Mouse (Mus musculus): ENCODE data around the gene Ddx52. TPM values are rescaled to one million over a fixed set of nuclear protein-coding genes. Genes with fewer than 3 reads are reported as not detected.
A peak's percentile ranks its signal among the peaks of the same experiment; 100 is the strongest.

Ddx52 gene
- 48.3 and 52.7 TPM in 2 replicates for polyA plus RNA-seq (2014; fragmentation: Nextera tagmentation; extraction: Ambion mirVana)

DNA sequence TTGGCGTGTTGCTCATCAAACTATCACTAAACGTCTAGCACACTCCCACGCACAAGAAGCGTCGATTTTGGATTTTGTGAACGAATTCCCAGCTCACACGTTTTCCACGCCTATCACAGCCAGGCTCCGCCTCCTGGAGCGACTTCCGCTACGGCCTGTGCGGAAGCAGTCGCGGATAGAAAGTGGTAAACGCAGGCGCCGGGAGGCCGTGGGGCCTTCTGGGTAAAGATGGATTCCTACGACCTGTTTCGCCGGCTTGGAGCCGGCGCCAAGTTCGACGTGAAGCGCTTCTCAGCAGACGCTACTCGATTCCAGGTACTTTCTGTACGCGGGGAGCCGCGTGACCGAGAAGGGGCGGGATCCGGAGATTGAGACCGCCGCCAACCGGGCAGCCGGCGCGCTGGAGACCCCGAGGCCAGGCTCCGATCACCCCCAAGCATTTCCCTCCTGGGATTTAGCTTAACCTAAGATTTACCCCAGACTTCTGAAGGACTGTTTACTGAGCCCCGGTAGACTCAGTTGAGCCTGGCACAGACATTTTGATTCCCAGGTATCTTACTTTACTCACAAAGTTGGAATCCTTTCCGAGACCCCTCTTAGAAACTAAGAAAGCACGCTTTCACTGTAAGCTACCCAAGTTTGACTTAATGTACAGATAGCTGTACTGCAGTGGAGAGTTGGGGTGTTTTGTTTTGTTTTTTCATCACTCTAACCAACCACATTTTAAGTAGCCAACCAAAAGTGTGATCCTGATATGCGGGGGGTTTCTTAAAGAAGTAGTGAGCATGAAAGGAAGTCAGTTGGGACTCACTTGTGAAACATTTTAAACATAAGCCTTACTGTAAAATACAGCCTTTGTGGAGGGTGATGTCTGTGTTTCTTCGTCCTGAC, at the start of gene Ddx52:
TSS of gene Ddx52 (plus strand) at position 113 of the 891 bp plus-strand sequence.
- 1% methylated on average over 49 of the region's 49 CpGs for WGBS
- H3K9ac ChIP-seq (ENCODE audit: low read length) = peak within 1 kb of the TSS; percentile 87
- H3K4me3 ChIP-seq (ENCODE audit: low read depth, low read length) = peak within 1 kb of the TSS; percentile 82
- 0 out of 2 replicates have a peak, but pooled peaks cover 3% of the 10 kb centered on the region for H3K36me3 ChIP-seq (ENCODE audit: control insufficient read depth, insufficient read depth, low read length)
- DNase-seq (ENCODE audit: low spot score) (peak; percentile 91), ATAC-seq (replicated peaks; ENCODE audit: low FRiP score) (peak; percentile 87)
- H3K27ac ChIP-seq (ENCODE audit: low read depth, low read length) = peak within 1 kb of the TSS; percentile 41; the same call in 1 of the 2 replicates
- H3K4me2 ChIP-seq (ENCODE audit: low read depth, low read length, severe bottlenecking) = peak within 1 kb of the TSS; percentile 57
- no peaks in the 10 kb centered on the region; the same call in 1 of the 2 replicates for H3K4me1 ChIP-seq (replicated peaks; ENCODE audit: control insufficient read depth, insufficient read depth, low read length)
- no peaks in the 10 kb centered on the region for H3K9me3 ChIP-seq (ENCODE audit: control insufficient read depth, low read length)
- no peaks in the 10 kb centered on the region for H3K27me3 ChIP-seq (ENCODE audit: control insufficient read depth, insufficient read depth, low read length)

DNA sequence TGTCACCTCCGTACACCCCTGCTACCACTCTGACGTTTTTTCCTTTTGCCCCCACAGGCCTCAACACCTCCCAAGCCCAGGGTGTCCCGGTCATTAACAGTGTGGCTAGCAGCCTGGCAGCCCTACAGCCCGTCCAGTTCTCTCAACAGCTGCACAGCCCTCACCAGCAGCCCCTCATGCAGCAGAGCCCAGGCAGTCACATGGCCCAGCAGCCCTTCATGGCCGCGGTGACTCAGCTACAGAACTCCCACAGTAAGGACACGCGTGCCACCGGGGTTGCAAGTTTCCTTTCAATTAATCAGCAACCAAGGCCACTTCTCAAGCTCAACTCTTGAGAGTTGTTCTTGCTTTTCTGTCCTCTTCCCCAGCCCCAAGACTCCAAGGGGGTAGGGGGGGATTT, 48.5 kb upstream of the Ddx52 start:
- DNase-seq (ENCODE audit: low spot score) = no peak
- no peaks in the 10 kb centered on the region for H3K9me3 ChIP-seq (ENCODE audit: control insufficient read depth, low read length)
- H3K27ac ChIP-seq (ENCODE audit: low read depth, low read length) = no peak overlapping the region
- no peak overlapping the region for H3K4me3 ChIP-seq (ENCODE audit: low read depth, low read length)
- no peaks in the 10 kb centered on the region for H3K27me3 ChIP-seq (ENCODE audit: control insufficient read depth, insufficient read depth, low read length)
- no peak overlapping the region for H3K9ac ChIP-seq (ENCODE audit: low read length)
- no peak for ATAC-seq (replicated peaks; ENCODE audit: low FRiP score)
- no peaks in the 10 kb centered on the region for H3K36me3 ChIP-seq (ENCODE audit: control insufficient read depth, insufficient read depth, low read length)
- H3K4me2 ChIP-seq (ENCODE audit: low read depth, low read length, severe bottlenecking) = no peak overlapping the region
- 84% methylated on average over 9 of the region's 9 CpGs for WGBS
- no peaks in the 10 kb centered on the region for H3K4me1 ChIP-seq (replicated peaks; ENCODE audit: control insufficient read depth, insufficient read depth, low read length)

DNA sequence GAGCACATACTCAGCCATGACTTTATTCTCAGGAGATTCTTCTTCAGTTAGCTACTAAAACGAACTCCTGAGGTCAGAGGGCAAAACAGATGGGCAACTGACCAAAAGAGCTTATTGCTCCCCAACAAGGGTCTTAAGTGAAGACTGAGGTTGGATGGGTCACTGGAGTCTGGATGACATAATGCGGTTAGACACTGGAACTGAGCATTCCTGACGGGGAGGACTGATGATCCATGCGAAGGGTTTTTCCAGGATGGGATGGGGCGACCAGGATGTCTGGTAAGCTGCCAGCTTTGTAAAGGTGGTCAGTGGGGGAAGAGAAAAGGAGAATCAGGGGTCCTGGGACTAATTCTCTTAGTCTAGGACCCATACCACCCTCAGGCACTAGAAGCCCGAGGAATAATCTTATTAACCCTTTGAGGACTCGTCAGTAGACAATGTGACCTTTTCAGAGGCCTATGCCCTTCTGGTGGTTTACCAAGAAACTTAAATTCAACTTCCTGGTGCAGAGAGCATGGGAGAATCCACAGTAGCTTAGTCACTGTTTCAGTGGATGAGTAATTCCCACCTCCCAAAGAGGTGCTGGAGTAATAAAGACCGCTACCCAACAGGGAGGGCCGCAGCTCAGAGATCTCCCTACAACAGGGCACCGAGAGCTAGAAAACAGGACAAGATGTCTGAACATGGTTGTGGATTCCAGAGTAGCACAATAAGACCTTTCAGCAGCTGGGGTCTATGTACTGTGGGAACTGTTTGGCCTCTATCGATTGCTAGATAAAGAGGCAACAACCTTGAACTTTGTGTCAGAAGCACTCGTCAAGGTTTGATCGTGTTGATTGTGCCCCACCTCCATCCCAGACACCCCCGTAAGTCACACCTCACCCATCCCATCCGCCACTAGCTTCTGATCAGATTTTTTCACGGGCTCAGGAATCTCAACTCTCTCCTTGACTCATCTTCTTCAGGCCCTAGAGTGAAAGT, 45.1 kb upstream of the Ddx52 start:
- Histone ChIP-seq H3K9me3 (ENCODE audit: control insufficient read depth, low read length) (no peaks in the 10 kb centered on the region), H3K27ac (ENCODE audit: low read depth, low read length) (no peak overlapping the region), H3K4me3 (ENCODE audit: low read depth, low read length) (no peak overlapping the region), H3K4me2 (ENCODE audit: low read depth, low read length, severe bottlenecking) (no peak overlapping the region), H3K36me3 (ENCODE audit: control insufficient read depth, insufficient read depth, low read length) (no peaks in the 10 kb centered on the region), H3K27me3 (ENCODE audit: control insufficient read depth, insufficient read depth, low read length) (no peaks in the 10 kb centered on the region), H3K9ac (ENCODE audit: low read length) (no peak overlapping the region), H3K4me1 (replicated peaks; ENCODE audit: control insufficient read depth, insufficient read depth, low read length) (no peaks in the 10 kb centered on the region)
- DNase-seq (ENCODE audit: low spot score) (no peak), ATAC-seq (replicated peaks; ENCODE audit: low FRiP score) (no peak)
- WGBS = 82% methylated on average over 16 of the region's 16 CpGs

DNA sequence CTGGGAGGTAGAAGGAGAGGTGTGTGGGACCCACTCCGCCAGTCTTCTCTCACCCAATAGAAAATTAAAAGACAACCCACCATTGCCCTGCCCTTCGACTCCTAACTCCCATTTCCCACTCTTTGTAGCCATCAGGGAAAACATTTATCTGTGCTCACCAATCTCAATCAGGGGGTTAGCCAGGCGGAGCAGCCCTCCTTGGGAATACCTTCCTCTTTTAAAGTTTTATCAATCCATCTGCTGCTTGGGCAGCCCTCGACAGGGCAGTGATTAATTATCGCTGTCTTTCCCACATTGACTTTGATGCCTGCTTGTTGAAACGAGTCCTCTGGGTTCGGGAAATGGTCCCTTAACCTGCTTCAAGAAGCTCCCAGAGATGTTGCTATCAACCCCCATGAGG, 44.3 kb upstream of the Ddx52 start:
- Histone ChIP-seq H3K9me3 (ENCODE audit: control insufficient read depth, low read length) (no peaks in the 10 kb centered on the region), H3K27me3 (ENCODE audit: control insufficient read depth, insufficient read depth, low read length) (no peaks in the 10 kb centered on the region), H3K27ac (ENCODE audit: low read depth, low read length) (no peak overlapping the region), H3K4me1 (replicated peaks; ENCODE audit: control insufficient read depth, insufficient read depth, low read length) (no peaks in the 10 kb centered on the region), H3K36me3 (ENCODE audit: control insufficient read depth, insufficient read depth, low read length) (no peaks in the 10 kb centered on the region), H3K9ac (ENCODE audit: low read length) (no peak overlapping the region), H3K4me2 (ENCODE audit: low read depth, low read length, severe bottlenecking) (no peak overlapping the region), H3K4me3 (ENCODE audit: low read depth, low read length) (no peak overlapping the region)
- WGBS = 89% methylated on average over 7 of the region's 7 CpGs
- ATAC-seq (replicated peaks; ENCODE audit: low FRiP score) (no peak), DNase-seq (ENCODE audit: low spot score) (no peak)

DNA sequence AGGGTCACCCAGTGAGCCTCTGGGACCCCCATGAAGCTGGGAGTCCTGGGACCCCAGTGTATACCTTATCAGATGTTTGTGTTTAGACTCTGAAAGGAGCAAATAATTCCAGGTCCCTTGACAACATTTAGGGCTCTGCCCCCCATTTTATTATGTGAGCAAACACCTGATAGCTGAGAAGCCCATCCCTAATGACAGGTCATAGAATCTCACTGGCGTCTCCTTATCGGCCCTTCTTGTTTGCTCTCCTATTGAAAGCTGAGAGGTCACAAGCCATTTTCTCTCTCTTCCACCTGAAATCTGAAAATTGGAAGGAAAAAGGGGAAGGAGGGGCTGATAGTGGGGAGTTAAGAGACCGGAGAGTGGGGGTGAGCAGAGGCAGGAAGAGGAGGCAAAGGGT, 39.0 kb upstream of the Ddx52 start:
- Histone ChIP-seq H3K4me3 (ENCODE audit: low read depth, low read length) (no peak overlapping the region), H3K4me1 (replicated peaks; ENCODE audit: control insufficient read depth, insufficient read depth, low read length) (no peaks in the 10 kb centered on the region), H3K27ac (ENCODE audit: low read depth, low read length) (no peak overlapping the region), H3K27me3 (ENCODE audit: control insufficient read depth, insufficient read depth, low read length) (no peaks in the 10 kb centered on the region), H3K4me2 (ENCODE audit: low read depth, low read length, severe bottlenecking) (no peak overlapping the region), H3K9ac (ENCODE audit: low read length) (no peak overlapping the region), H3K36me3 (ENCODE audit: control insufficient read depth, insufficient read depth, low read length) (no peaks in the 10 kb centered on the region), H3K9me3 (ENCODE audit: control insufficient read depth, low read length) (no peaks in the 10 kb centered on the region)
- WGBS = 91% methylated on average over 3 of the region's 3 CpGs
- ATAC-seq (replicated peaks; ENCODE audit: low FRiP score) = no peak
- no peak for DNase-seq (ENCODE audit: low spot score)

DNA sequence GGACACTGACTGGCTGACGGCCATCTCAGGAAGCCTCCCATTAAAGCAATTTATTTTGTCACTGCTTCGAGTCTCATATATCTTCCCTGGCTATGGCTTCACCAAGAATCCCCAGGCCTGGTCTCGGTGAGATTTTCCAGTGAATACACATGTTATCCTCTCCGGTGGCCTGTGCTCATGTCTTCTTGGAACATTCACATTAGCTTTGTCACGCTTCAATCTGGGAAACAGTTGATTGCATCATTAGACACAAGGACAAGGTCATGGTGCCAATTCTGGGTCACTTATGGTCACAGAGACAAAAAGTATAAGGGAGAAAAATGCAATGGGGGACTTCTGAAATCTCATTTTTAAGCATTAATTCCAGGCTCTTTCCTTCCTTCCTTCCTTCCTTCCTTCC, 36.1 kb upstream of the Ddx52 start:
- H3K36me3 ChIP-seq (ENCODE audit: control insufficient read depth, insufficient read depth, low read length) = no peaks in the 10 kb centered on the region
- no peak for ATAC-seq (replicated peaks; ENCODE audit: low FRiP score)

DNA sequence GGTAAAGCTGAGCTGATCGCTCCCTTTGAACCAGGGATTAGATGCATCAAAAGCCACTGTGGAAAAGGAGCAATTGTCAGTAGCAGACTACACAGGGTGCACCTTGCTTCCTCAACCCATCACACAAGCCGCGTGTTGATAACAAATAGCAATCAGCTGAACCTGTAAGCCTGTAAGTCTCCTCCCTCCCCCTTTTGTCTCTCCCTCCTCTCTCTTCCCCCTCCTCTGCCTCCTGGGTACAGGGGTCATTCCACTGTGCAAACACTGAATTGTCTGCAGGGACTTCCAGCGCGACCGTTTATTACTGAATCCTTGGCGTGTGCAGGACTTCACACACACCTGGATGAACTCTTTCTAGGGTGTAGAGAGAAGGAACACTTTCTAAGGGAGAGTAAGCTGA, 33.5 kb upstream of the Ddx52 start:
- no peaks in the 10 kb centered on the region for H3K36me3 ChIP-seq (ENCODE audit: control insufficient read depth, insufficient read depth, low read length)
- H3K9ac ChIP-seq (ENCODE audit: low read length) = no peak overlapping the region
- DNase-seq (ENCODE audit: low spot score) = no peak
- H3K4me3 ChIP-seq (ENCODE audit: low read depth, low read length) = no peak overlapping the region
- no peaks in the 10 kb centered on the region for H3K9me3 ChIP-seq (ENCODE audit: control insufficient read depth, low read length)
- H3K4me2 ChIP-seq (ENCODE audit: low read depth, low read length, severe bottlenecking) = no peak overlapping the region
- ATAC-seq (replicated peaks; ENCODE audit: low FRiP score) = no peak
- H3K4me1 ChIP-seq (replicated peaks; ENCODE audit: control insufficient read depth, insufficient read depth, low read length) = no peaks in the 10 kb centered on the region
- no peaks in the 10 kb centered on the region for H3K27me3 ChIP-seq (ENCODE audit: control insufficient read depth, insufficient read depth, low read length)
- no peak overlapping the region for H3K27ac ChIP-seq (ENCODE audit: low read depth, low read length)
- WGBS = 18% methylated on average over 7 of the region's 7 CpGs

More for the DNA sequence above, 36.1 kb upstream of the Ddx52 start:
- H3K9me3 ChIP-seq (ENCODE audit: control insufficient read depth, low read length) = no peaks in the 10 kb centered on the region
- no peak overlapping the region for H3K4me3 ChIP-seq (ENCODE audit: low read depth, low read length)
- H3K9ac ChIP-seq (ENCODE audit: low read length) = no peak overlapping the region
- WGBS = 77% methylated on average over 5 of the region's 5 CpGs
- no peaks in the 10 kb centered on the region for H3K4me1 ChIP-seq (replicated peaks; ENCODE audit: control insufficient read depth, insufficient read depth, low read length)
- no peaks in the 10 kb centered on the region for H3K27me3 ChIP-seq (ENCODE audit: control insufficient read depth, insufficient read depth, low read length)
- DNase-seq (ENCODE audit: low spot score) = no peak
- no peak overlapping the region for H3K4me2 ChIP-seq (ENCODE audit: low read depth, low read length, severe bottlenecking)
- H3K27ac ChIP-seq (ENCODE audit: low read depth, low read length) = no peak overlapping the region

DNA sequence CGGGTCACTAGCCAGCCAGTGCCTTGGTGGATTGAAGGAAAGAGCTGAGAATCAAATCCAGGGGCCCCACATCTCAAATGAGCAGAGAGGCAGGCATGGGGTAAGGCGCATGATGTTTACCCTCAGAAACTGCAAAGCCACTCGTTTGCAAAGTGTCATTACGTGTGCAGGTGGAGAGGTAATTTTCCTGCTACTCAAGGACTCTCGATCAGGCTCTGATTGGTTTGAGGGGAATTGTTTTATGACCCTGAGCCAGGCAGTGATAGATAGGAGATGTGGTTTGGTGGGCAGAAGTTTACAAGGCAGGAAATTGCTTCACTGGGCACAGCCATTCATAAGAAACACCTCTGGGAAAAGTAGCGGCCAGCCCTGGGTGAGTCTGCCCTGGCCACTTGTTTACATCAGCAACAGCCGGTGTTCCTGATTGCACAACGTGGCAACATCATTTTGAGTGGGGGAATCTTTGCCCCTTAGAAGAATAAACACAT, 28.0 kb upstream of the Ddx52 start:
- Histone ChIP-seq H3K27ac (ENCODE audit: low read depth, low read length) (no peak overlapping the region), H3K4me2 (ENCODE audit: low read depth, low read length, severe bottlenecking) (no peak overlapping the region), H3K27me3 (ENCODE audit: control insufficient read depth, insufficient read depth, low read length) (no peaks in the 10 kb centered on the region), H3K4me3 (ENCODE audit: low read depth, low read length) (no peak overlapping the region), H3K9me3 (ENCODE audit: control insufficient read depth, low read length) (no peaks in the 10 kb centered on the region), H3K36me3 (ENCODE audit: control insufficient read depth, insufficient read depth, low read length) (no peaks in the 10 kb centered on the region), H3K9ac (ENCODE audit: low read length) (no peak overlapping the region), H3K4me1 (replicated peaks; ENCODE audit: control insufficient read depth, insufficient read depth, low read length) (no peaks in the 10 kb centered on the region)
- DNase-seq (ENCODE audit: low spot score) (no peak), ATAC-seq (replicated peaks; ENCODE audit: low FRiP score) (no peak)
- WGBS = 84% methylated on average over 8 of the region's 8 CpGs

Data from forebrain, embryonic 11.5 days (tissue).